Mouse (Mus musculus) heart, embryonic 11.5 days (tissue): ENCODE data around the gene Ints11. TPM values are rescaled to one million over a fixed set of nuclear protein-coding genes. Genes with fewer than 3 reads are reported as not detected.

ENCODE experiments used
- ATAC-seq: fragments of 200-750 bp; cut with Nextera tagmentation; replicated peaks from 2 replicates; pipeline ENCODE4 v1.8.0; 2017; ENCODE audit warnings: moderate library complexity; ENCODE audit not compliant: insufficient number of reproducible peaks, low FRiP score, low TSS enrichment
- H3K27ac ChIP-seq: fragments of 300-500 bp; sonication (generic); 2 replicates; pipeline ENCODE4 v1.5.1; 2014; ENCODE audit warnings: mild to moderate bottlenecking, low read depth, low read length
- H3K27me3 ChIP-seq: fragments of 300-500 bp; sonication (generic); 2 replicates; pipeline ENCODE4 v1.6.1; 2014; ENCODE audit warnings: mild to moderate bottlenecking, low read length, mixed read lengths; ENCODE audit not compliant: control insufficient read depth, insufficient read depth
- H3K36me3 ChIP-seq: fragments of 300-500 bp; sonication (generic); 2 replicates; pipeline ENCODE4 v1.6.1; 2014; ENCODE audit warnings: mild to moderate bottlenecking, low read length, moderate library complexity, mixed read lengths; ENCODE audit not compliant: control insufficient read depth, insufficient read depth
- H3K4me1 ChIP-seq: fragments of 300-500 bp; sonication (generic); 2 replicates; pipeline ENCODE4 v1.6.1; 2014; ENCODE audit warnings: low read length; ENCODE audit not compliant: control insufficient read depth, insufficient read depth
- H3K4me2 ChIP-seq: fragments of 300-500 bp; sonication (generic); 2 replicates; pipeline ENCODE4 v1.6.1; 2014; ENCODE audit warnings: mild to moderate bottlenecking, moderate library complexity
- H3K4me3 ChIP-seq: fragments of 300-500 bp; sonication (generic); 2 replicates; pipeline ENCODE4 v1.5.1; 2014; ENCODE audit warnings: low read depth, low read length
- H3K9ac ChIP-seq: fragments of 300-500 bp; sonication (generic); 2 replicates; pipeline ENCODE4 v1.6.1; 2014; ENCODE audit warnings: mild to moderate bottlenecking, low read depth, low read length, moderate library complexity
- H3K9me3 ChIP-seq: fragments of 300-500 bp; sonication (generic); replicated peaks from 2 replicates; pipeline ENCODE4 v1.6.1; 2016; ENCODE audit warnings: low read length; ENCODE audit not compliant: control insufficient read depth
- WGBS: fragments of 180-500 bp; shearing (Covaris S2); extraction: QIAGEN DNeasy Blood & Tissue Kit; methylation state at CpG from one replicate; pipeline ENCODE4 v1.1.7; 2014; ENCODE audit not compliant: insufficient replicate concordance; 5-methylcytosine and 5-hydroxymethylcytosine counted together
- microRNA-seq: library from miRNA; unstranded; fragments of <30 nt; microRNA quantifications from one replicate; pipeline ENCODE4, GENCODE M21; 2016; ENCODE audit warnings: borderline number of aligned reads
- polyA plus RNA-seq: library from polyadenylated mRNA; unstranded; fragments of >200 nt; fragmentation: Nextera tagmentation; extraction: Ambion mirVana; gene quantifications from 2 replicates; pipeline ENCODE4 v1.2.1, GENCODE M21; 2014

Ints11 gene
- polyA plus RNA-seq, 1 experiment from 2014 or later = 40.7 TPM

- H3K36me3 ChIP-seq = no peaks in the 10 kb centered on the region
- no peaks in the 10 kb centered on the region for H3K4me1 ChIP-seq
- no peak overlapping the region for H3K4me2 ChIP-seq
- H3K27me3 ChIP-seq = peaks cover 3% of the 10 kb centered on the region; the same call in 1 of the 2 replicates
- no peaks in the 10 kb centered on the region for H3K9me3 ChIP-seq
- no peak for ATAC-seq
- no peak overlapping the region for H3K27ac ChIP-seq
- no peak overlapping the region for H3K4me3 ChIP-seq
- H3K9ac ChIP-seq = no peak overlapping the region
- 63% methylated on average over 1 of the region's 1 CpGs for WGBS
Measured at GRCm38 (mm10) chr4:155932031-155932430, 62.7 kb downstream of the Ints11 start.

Small RNAs within 50 kb of the gene (microRNA-seq; reads per million reads assigned to microRNA genes)
- not detected for gene Gm22991

Other genes with a start within 250 kb of the Ints11 start
- gene Cdk11b, start 244.7 kb upstream of the Ints11 start, polyA plus RNA-seq = 48.2 and 50.0 TPM in 2 replicates
- not detected in 2 replicates for gene Gm10563, start 224.1 kb upstream of the Ints11 start, polyA plus RNA-seq
- gene Mmp23, start 216.2 kb upstream of the Ints11 start, polyA plus RNA-seq = 52.9 and 53.5 TPM in 2 replicates
- gene Mib2, start 200.3 kb upstream of the Ints11 start, polyA plus RNA-seq = 8.9 and 9.7 TPM in 2 replicates
- gene Fndc10, start 175.2 kb upstream of the Ints11 start, polyA plus RNA-seq = 1.1 and 1.4 TPM in 2 replicates
- gene Ssu72, start 164.7 kb upstream of the Ints11 start, polyA plus RNA-seq = 128 TPM in 2 replicates
- 0.47 and 0.68 TPM in 2 replicates for gene Tmem240, start 134.7 kb upstream of the Ints11 start, polyA plus RNA-seq
- gene Atad3a, start 108.5 kb upstream of the Ints11 start, polyA plus RNA-seq = 84.2 and 88.2 TPM in 2 replicates
- gene Vwa1, start 94.8 kb upstream of the Ints11 start, polyA plus RNA-seq = 0.89 and 1.1 TPM in 2 replicates
- 3.0 and 3.2 TPM in 2 replicates for gene Tmem88b, start 83.7 kb upstream of the Ints11 start, polyA plus RNA-seq
- gene Ankrd65, start 79.1 kb upstream of the Ints11 start, polyA plus RNA-seq = not detected in 2 replicates
- 152 and 166 TPM in 2 replicates for gene Mrpl20, start 66.7 kb upstream of the Ints11 start, polyA plus RNA-seq
- 126 and 129 TPM in 2 replicates for gene Ccnl2, start 57.1 kb upstream of the Ints11 start, polyA plus RNA-seq
- 121 and 122 TPM in 2 replicates for gene Aurkaip1, start 38.3 kb upstream of the Ints11 start, polyA plus RNA-seq
- 34.5 and 37.2 TPM in 2 replicates for gene Mxra8, start 29.9 kb upstream of the Ints11 start, polyA plus RNA-seq
- 5.8 and 6.8 TPM in 2 replicates for gene Dvl1, start 22.1 kb upstream of the Ints11 start, polyA plus RNA-seq
- gene Tas1r3, start 6.2 kb upstream of the Ints11 start, polyA plus RNA-seq = 0.11 and 0.18 TPM in 2 replicates
- 12.2 and 12.8 TPM in 2 replicates for gene Cptp, start 106 bp upstream of the Ints11 start, polyA plus RNA-seq
- gene Pusl1, start 22.2 kb downstream of the Ints11 start, polyA plus RNA-seq = 30.6 and 32.9 TPM in 2 replicates
- gene Acap3, start 22.3 kb downstream of the Ints11 start, polyA plus RNA-seq = 9.2 and 10.2 TPM in 2 replicates
- gene Ube2j2, start 74.3 kb downstream of the Ints11 start, polyA plus RNA-seq = 89.5 and 91.6 TPM in 2 replicates
- gene C1qtnf12, start 92.8 kb downstream of the Ints11 start, polyA plus RNA-seq = 24.6 and 26.9 TPM in 2 replicates
- 10.1 and 11.6 TPM in 2 replicates for gene B3galt6, start 123.1 kb downstream of the Ints11 start, polyA plus RNA-seq
- 138 and 147 TPM in 2 replicates for gene Sdf4, start 123.3 kb downstream of the Ints11 start, polyA plus RNA-seq
- 0.21 and 0.37 TPM in 2 replicates for gene Tnfrsf4, start 144.3 kb downstream of the Ints11 start, polyA plus RNA-seq
- gene Tnfrsf18, start 156.6 kb downstream of the Ints11 start, polyA plus RNA-seq = 1.3 and 1.7 TPM in 2 replicates
- gene Ttll10, start 189.9 kb downstream of the Ints11 start, polyA plus RNA-seq = 0.36 TPM in 1 of 2 replicates, not detected in the other
- 23.6 and 26.5 TPM in 2 replicates for gene 9430015G10Rik, start 240.4 kb downstream of the Ints11 start, polyA plus RNA-seq